Mouse (Mus musculus): ENCODE data around the gene 4933436I01Rik.

- TF ChIP-seq POLR2A (IDR thresholded peaks at IDR 0.05; ENCODE audit: borderline replicate concordance, insufficient read depth, low read length) (no peak), CTCF (IDR thresholded peaks at IDR 0.05; ENCODE audit: borderline replicate concordance, insufficient read depth, low read depth, low read length) (no peak)
Observed at GRCm38 (mm10) chrX:67924769-67925470, 3.7 kb upstream of the 4933436I01Rik start.

Data from cerebellum, adult 2 months (tissue).